Mouse (Mus musculus) CD8-positive naive resting alpha-beta T cell, adult 2 months (primary cell): Measurements from ENCODE around the gene Olfr1394.
A peak's percentile ranks its signal among the peaks of the same experiment; 100 is the strongest.
"Not testable (repeated sequence)": the region's sequence is repeated elsewhere in the genome, so short reads cannot be mapped to it uniquely, and the experiment has no call there.

Source experiments
- DNase-seq, 2 experiments: peaks; one replicate each; pipeline ENCODE4 v3.0.0; 2022; ENCODE audit warnings: low read depth in 2 of 2, low spot score in 2 of 2

Gene Olfr1394

DNA sequence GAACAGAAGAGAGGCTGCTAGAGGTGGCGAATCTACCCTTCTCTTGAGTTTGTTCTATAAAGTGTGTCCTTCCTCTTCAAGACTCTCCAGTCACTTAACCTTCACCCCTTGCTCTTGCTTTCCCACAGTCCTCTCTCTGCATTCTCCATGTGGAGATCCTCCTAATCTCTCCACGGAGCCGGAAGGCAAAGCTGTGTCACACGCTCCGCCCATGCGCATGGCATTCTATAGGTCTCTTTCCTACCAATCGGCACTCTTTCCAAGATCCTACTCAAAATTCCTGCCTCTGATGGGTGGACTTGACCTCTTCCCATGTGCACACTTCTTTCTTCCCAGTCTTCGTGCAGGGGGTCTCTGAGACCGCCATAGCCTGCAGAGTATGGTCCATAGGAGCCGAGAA, 33.5 kb downstream of the Olfr1394 start:
- no peak for DNase-seq

DNA sequence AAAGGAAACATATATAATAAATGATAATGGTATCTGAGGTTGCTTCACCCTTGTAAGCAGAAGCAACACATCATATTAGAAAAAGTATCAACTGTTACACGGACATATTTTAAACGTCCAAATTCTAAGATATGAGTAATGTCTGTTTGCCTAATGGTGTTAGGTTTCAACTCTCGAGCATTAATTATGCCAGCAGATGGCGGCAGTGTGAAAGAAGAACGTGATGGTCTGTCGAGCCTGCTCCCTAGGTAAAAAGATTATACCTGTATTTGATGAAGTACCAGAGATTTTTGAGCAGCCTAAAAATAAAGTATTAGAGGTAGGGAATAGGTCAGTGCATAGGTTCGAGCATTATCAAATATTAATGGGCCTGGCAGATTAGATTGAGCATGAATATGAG, 35.6 kb downstream of the Olfr1394 start:
- peak; percentile 53 to 73 for DNase-seq

DNA sequence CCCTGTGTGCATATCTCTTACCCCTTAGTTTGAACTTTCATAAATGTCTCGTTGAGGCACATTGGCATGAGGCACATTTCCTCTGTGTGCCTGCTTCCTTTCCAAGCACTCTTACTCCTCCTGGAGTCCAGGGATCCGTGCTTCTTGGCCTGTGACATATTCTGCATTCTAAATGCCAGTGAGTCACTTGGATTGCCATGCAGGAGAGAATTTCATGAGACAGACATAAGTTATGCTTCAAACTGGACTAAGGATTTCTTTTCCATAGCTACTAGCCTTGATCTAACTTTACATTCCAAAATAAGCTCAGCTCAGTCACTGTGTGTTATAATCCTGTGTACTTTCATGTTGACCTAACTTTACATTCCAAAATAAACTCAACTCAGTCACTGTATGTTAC, 36.9 kb downstream of the Olfr1394 start:
- DNase-seq, result no peak

DNA sequence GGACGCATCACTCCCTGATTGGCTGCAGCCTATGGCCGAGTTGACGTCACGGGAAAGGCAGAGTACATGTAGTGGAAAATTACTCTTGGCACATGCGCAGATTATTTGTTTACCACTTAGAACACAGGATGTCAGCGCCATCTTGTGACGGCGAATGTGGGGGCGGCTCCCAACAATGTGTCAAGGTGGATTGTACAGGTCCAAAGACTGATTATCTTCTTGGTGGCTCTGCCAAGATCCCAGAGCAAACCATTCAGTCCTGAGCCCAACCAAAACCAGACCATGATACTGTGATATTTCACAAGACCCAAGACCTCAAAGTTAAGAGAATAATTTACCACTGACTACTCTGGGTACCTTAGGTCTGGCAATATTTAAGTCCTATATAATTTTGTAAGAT, 40.6 kb downstream of the Olfr1394 start:
- DNase-seq, result not testable (repeated sequence)

DNA sequence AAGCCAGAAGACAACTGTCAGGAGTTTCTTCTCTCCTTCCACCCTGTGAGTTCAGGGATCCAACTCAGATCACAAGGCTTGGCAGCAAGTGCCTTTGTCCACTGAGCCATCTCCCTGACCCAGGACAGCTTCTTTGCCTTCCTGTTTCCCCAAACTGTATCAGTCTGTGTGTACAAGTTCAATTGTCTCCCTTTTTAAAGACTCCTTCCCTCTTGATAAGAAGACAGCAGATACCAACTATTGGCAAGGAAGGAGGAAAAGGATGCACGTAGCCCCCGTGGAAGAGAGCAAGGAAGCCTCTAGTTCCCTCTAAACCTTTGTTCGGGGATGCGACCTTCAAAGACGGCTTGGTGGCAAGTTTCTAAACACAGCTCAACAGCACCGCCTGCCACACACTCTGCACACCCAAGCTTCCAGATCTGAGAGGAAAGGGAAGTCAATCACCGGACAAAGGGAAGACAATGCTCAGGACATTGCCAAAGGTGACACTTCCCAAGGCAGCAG, 41.7 kb downstream of the Olfr1394 start:
- peak in 1 of 2 experiments; percentile 23 for DNase-seq

DNA sequence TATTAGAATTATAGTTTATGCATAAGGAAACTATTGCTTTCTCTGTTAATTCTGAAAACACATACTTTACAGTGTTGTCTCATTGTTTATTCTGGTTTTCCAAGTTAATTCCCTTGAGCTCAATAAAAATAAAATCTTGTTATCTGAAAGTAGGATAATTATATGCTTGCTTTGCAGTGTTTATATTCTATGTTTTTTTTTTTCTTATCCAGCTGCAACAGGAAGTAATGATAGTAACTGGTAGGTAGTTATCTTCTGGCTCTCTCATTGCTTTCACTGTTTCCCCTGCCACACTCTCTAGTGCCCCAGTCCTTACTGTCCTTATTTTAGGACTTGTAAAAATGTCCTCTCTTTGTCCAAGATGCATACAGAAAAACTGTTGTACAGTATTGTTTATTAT, 46.5 kb downstream of the Olfr1394 start:
- no peak for DNase-seq

DNA sequence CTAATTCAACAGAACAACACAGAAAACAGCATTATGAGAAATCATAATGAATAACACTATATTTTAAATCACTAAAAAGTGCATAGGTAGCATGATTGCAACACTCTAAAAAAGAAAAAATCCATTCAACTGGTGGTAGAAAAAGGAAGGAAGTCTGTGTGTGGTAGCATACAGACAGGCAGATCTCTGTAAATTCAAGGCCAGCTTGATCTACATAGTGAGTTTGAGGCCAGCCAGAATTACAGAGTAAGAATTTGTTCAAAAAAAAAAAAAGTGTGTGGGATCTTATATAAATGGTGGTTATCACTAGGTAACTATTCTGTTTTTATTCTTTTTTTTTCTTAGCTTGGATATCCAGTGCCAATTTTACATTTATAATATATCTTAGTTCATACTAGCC, 47.0 kb downstream of the Olfr1394 start:
- no peak for DNase-seq

DNA sequence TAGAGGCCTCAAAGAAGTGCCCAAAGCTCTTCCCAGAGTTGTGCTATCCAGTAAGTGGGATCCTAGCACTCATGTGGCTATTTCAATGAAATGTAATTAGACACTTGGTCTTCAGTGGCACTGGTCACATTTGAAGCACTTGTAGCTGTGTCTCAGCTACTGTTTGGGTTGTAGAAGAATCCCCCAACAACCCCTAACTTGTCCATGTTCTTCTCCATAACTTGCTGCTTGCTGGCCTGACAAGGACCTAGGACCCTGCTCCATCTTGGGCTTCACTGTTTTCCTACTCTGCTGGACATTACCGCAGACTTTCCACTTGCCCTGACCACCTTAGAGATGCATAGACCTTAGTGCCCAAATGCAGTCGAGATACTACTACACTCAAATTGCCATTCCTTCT, 47.9 kb downstream of the Olfr1394 start:
- DNase-seq, result no peak

DNA sequence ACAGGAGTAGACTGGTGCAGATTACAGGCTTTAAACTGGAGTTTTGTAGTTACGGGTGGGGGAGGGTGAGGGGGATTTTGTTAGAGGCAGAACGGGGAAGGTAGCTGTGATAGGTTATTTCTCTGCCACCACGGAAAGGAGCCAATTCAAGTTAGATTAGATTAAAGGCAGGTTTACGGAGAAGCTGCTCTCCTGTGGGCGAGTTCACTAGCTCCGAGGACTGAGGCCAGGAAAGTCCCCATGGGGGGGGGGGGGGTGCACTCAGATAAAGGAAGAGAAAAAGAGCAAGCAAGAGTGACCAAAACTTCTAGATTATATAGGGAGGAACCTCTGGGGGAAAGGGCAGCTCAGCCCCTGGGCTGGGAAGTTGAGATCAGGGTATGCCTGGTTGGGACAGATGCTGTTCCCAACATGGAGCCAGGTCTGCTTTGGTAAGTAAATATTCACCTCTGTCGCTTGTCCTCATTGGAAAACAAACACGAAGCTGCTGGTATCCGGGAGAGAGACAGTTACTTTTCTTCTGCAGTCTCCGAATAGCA, 48.4 kb downstream of the Olfr1394 start:
- peak in 1 of 2 experiments; percentile 5 for DNase-seq

DNA sequence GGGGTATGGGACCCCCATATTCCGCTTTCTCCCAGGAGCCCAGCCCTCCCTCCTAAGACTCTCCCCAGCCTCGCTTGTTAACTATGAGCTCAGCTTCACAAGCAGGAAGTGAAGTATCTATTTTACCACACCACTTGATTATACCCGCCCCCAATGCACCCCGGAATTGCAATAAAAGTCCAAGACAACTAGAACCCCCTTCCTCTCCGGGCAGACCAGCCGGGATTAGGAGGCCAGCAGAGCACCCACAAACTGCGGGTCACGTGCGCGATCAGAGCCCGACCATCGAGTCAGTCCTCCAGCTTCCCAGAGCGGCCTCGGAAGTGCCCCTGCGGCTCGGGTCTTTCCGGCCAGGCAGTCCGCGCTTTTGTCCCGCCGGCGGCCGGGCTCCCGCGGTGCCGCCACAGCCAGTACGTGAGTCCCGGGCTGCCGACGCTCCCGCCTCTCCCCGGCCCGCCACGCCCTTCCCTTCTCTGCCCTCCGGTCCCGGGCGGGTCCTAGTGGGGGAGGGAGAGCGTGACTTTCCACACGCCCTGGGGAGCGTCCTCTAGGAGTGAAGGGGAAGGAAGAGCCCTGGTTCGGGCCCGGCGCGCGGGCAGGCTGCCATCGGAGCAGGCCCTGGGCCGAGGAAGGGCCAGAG, 49.1 kb downstream of the Olfr1394 start, which contains the start of gene Zfp62:
TSS of gene Zfp62 (plus strand) at position 164 of the 640 bp plus-strand sequence.
- DNase-seq, result peak; percentile 88 to 92

DNA sequence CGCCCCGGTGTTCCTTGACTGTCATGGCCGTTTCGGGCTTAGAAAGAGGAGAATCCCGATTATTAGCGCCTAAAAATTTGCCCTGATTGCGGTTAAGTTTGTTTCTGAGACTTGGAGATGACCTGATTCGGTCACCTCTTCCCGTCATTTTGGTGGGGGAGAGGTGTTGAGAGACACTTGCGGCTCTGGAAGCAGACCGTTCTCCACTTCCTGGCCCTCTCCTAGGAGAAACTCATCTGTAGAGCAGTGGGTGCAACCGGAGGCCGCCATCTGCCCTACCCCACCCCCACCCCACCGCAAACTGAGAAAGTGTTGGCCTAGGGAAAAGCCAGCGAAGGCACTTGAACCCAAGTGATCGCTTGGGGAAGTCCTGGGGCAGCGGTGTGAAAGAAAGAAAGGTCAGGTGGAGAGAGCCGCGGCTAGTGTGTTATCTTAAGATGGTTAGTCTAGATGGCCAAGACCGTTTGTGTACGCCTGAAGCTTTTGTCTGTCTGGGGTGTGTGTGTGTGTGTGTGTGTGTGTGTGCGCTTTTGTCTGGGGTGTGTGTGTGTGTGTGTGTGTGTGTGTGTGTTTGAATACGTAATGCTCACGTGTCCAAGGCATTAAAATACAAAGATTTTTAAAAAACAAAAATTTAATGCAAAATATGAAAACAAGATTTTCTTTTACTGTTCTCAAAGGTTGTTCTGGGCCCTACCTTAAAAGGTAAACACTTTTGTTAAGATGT, 49.8 kb downstream of the Olfr1394 start:
- DNase-seq, result peak; percentile 3 to 24

DNA sequence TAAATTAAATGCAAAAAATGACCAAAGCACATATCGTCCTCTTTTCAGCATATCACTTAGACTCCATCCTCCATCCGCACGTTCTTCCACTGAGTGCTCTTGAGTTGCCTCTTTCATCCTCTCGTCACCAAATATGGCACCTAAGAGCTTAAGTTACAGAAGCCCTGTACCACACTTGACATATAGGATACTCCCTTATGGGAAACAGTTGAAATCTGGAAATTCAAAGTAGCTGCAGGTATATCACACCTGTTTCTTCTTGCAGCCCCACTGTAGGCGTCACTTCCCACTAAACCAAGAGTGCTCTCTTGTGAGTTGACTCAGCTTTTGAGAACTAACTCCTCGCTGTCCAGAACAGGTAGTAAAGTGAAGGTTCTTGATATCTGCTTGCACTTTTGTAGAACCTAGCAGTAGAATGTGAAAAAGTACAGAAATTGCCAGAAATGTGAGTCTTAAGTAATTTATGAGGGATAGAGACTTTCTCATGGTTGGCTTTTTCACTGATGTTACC, 51.0 kb downstream of the Olfr1394 start:
- no peak for DNase-seq

DNA sequence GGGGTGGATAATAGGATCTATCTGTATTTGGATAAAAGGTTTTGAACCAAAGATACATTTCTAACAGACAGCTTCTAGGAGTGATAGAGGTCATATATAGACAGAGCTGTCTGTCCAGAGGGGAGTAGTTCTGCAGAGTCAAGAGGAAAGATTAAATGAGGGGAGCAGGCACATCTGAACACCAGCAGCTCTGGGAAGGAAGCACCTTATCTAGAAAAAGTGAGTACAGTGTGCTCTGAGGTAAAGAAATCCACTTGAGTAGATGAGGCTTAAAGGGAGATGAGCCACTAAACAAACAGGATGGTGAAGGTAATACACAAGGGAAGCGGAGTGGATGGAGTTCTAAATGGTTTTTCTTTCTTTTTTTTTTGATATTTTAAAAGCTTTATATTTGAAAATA, 53.3 kb downstream of the Olfr1394 start:
- DNase-seq, result no peak
